In the genomic region with DNA sequence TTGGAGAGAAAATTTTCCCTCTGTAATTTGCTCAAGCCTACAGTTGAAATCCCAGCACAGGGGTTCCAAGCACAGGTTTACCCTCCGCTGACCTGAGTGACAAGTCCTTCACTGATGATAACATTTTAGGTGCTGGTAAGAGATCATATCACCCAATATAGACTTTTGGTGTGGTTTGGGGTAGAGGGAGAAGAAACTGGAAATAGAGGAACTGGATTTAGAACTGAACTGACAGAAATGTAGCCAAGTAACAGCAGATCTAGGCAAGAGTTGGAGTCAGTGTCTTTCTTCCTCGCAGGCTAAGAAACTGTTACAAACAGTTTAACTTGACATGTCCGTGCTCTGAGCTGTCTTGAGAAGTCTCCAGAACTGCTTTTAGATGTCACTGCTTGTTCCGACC, we compare ENCODE assay signal across 22 mouse cellular contexts.
"Had no signal": no experiment of that assay in that cellular context is flagged by ENCODE, and none has a peak within 500 bp of the region (broad histone marks: within the 10 kb centered on the region; RNA-seq: fewer than 3 reads in every experiment).

No protein-coding gene starts in this region.

- H3K9me3 ChIP-seq: heart, embryonic 13.5 days; heart, embryonic 15.5 days; hindbrain, embryonic 10.5 days; hindbrain, embryonic 12.5 days; intestine, embryonic 15.5 days; limb, embryonic 10.5 days; limb, embryonic 12.5 days; liver, embryonic 13.5 days had no signal

- H3K4me1 ChIP-seq: heart, embryonic 15.5 days; hindbrain, embryonic 10.5 days; hindbrain, embryonic 12.5 days; intestine, embryonic 15.5 days; limb, embryonic 10.5 days; limb, embryonic 12.5 days; liver, embryonic 13.5 days had no signal

- ATAC-seq: intestine, embryonic 15.5 days; intestine, postnatal 0 days had no signal

- DNase-seq: gastrocnemius, postnatal 10 days; gastrocnemius, postnatal 25 days; heart, adult 18-20 months; heart, postnatal 14 days; heart, postnatal 36 days; kidney, postnatal 25 days; liver; liver, embryonic 13.5 days had no signal

- H3K36me3 ChIP-seq: heart, embryonic 13.5 days; heart, embryonic 15.5 days; hindbrain, embryonic 10.5 days; hindbrain, embryonic 12.5 days; intestine, embryonic 15.5 days; limb, embryonic 10.5 days; limb, embryonic 12.5 days; liver, embryonic 13.5 days had no signal

- H3K27ac ChIP-seq: gastrocnemius, adult 2 months; heart, embryonic 13.5 days; heart, embryonic 15.5 days; hindbrain, embryonic 10.5 days; hindbrain, embryonic 12.5 days; hindbrain, embryonic 14.5 days; intestine, embryonic 15.5 days; layer of hippocampus, adult 2 months; left cerebral cortex, adult 2 months; limb, embryonic 10.5 days; limb, embryonic 12.5 days; liver, embryonic 13.5 days had no signal

- H3K9ac ChIP-seq: heart, embryonic 13.5 days; heart, embryonic 15.5 days; hindbrain, embryonic 12.5 days; hindbrain, embryonic 14.5 days; intestine, embryonic 15.5 days; limb, embryonic 12.5 days; liver, embryonic 13.5 days had no signal

- H3K4me3 ChIP-seq: gastrocnemius, adult 2 months; heart, embryonic 13.5 days; heart, embryonic 15.5 days; hindbrain, embryonic 10.5 days; hindbrain, embryonic 12.5 days; intestine, embryonic 15.5 days; layer of hippocampus, adult 2 months; left cerebral cortex, adult 2 months; limb, embryonic 10.5 days; limb, embryonic 12.5 days; liver, embryonic 13.5 days had no signal

- H3K27me3 ChIP-seq: heart, embryonic 13.5 days; heart, embryonic 15.5 days; hindbrain, embryonic 12.5 days; intestine, embryonic 15.5 days; limb, embryonic 12.5 days; liver, embryonic 13.5 days had no signal

- H3K4me2 ChIP-seq: heart, embryonic 11.5 days; heart, embryonic 13.5 days; heart, embryonic 15.5 days; hindbrain, embryonic 12.5 days; hindbrain, embryonic 14.5 days; intestine, embryonic 15.5 days; limb, embryonic 12.5 days; liver, embryonic 11.5 days; liver, embryonic 13.5 days had no signal
